Mouse (Mus musculus) lung, postnatal 0 days (tissue): ENCODE measurements around the gene Gak.

Experiments
- CTCF ChIP-seq: IDR thresholded peaks from 2 replicates; pipeline ENCODE4 v1.5.1; 2016; ENCODE audit warnings: antibody characterized with exemption, mild to moderate bottlenecking
- EP300 ChIP-seq: IDR thresholded peaks from 2 replicates; pipeline ENCODE4 v1.6.1; 2016; ENCODE audit warnings: antibody characterized with exemption, mild to moderate bottlenecking, control low read depth

DNA sequence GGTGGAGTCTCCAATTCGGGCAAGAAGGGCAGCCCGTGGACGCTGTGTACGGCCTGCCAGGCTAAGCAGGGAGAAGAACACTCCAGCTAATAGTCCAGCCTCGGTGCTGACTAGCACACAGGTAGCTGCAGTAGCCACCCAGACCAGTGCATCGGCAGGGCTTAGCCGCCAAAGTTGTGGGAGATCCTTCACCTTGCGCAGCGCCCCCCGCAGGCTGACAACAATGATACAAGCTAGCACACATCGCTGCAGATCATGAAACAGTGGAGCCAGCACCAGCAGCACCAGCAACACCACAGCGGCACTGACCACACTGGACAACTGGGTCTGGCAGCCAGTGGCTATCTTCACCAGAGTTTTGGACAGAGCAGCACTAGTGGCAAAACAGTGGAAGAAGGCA is 42.2 kb upstream of the Gak start:
- TF ChIP-seq CTCF (peak; percentile 26), EP300 (no peak)
